Mouse (Mus musculus) urinary bladder, postnatal 25 days (tissue): ENCODE results near the gene Stk24.
"Not testable (repeated sequence)": the region's sequence is repeated elsewhere in the genome, so short reads cannot be mapped to it uniquely, and the experiment has no call there.

Experiments used
- DNase-seq: peaks from one replicate; pipeline ENCODE4 v3.0.0; 2022; ENCODE audit warnings: low spot score

The Stk24 gene

GRCm38 (mm10) chr14:121379827-121380145 lies at the start of gene Stk24:
Gene Stk24 (minus strand): TSS chr14:121380011.
- DNase-seq = no peak

DNA sequence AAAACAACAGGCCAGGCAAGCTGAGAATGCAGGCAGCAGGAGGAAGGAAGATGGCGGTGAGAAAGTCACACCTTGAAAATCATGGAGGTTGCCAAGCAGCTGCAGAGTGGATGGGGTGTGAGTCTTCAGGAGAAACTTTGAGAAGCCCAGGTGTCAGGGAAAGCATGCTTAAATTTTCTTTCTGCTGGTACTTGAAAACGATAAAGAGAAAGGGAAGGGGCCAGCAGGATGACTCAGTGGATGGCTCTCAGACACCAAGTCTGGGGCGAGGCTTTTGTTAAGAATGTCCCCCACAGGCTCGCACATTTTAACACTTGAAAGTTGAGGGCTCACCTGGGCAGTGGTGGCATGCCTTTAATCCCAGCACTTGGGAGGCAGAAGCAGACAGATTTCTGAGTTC lies 48.3 kb upstream of the Stk24 start:
- DNase-seq = no peak

GRCm38 (mm10) chr14:121426743-121427142 lies 46.9 kb upstream of the Stk24 start:
- DNase-seq = no peak

DNA sequence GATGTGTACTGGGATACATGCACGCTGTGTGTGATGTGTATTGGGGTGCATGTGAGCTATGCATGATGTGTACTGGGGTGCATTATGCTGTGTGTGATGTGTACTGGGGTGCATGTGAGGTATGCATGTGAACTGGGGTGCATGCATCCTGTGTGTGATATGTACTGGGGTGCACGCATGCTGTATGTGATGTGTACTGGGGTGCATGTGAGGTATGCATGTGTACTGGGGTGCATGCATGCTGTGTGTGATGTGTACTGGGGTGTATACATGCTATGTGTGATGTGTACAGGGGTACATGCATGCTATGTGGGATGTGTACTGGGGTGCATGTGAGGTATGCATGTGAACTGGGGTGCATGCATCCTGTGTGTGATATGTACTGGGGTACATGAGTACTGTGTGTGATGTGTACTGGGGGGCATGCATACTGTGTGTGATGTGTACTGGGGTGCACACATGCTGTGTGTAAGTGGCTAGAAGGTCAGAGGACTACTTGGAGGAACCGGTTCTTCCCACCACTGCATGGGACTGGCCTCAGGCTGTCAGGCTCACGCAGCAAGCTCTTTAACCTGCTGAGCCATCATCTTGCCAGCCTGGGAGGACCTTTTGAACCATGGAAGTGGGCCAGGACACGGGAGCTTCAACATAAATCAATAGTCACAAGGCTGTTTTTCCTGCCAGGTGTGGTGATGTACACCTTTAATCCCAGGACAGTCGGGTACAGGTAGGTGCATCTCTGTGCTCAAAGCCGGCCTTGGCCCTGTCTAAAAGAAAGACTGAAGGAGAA lies 45.4 kb upstream of the Stk24 start:
- DNase-seq = no peak

GRCm38 (mm10) chr14:121423341-121423751 lies 43.5 kb upstream of the Stk24 start:
- peak; percentile 54 for DNase-seq

DNA sequence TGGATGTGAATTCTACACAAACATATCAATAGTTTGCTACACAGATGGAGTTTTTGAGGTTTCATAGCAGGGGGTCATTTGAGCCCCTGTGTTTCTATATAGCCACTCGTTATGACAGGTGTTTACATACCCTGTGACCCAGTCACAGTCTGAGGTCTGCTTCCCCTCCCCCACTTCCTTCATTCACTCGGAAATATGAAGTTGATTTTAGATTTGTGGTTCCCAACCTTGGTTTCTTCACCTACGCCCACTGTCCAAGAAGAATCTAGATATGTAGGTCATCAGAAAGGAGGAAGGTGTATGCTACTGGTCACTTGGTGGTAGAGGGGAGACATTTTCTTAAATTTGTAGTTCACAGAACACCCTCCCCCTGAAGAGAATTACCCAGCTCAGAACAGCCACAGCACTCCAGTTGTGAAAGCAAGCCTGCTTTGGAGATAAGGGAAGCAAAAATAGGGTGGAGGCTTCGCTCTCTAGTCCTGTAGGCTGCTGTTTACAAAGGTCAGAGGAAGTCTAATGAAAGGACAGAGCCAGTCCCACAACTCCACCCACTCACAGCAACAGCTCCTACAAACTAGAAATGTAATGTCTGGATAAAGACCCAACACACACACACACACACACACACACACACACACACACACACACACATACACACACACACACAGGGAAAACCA lies 43.0 kb upstream of the Stk24 start:
- DNase-seq = no peak

DNA sequence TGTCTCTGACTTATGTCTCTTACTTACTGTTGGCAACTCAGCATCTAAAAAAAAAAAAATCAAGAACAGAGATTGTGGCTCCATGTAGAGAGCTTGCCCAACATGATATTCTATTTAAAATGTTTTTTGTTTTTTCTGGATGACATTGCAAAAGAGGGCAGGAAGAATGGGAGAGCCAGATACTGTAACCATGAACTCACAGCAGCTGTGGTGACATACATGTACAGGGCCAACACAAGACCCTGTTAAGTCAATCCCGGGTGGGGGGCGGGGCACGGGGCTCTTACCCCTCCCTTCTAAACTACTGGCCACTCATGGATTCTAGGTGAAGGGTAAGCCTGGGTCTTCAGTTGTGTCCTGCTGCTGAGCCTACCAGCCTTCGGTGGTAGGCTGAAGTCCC lies 42.2 kb upstream of the Stk24 start:
- no peak for DNase-seq

- DNase-seq = peak; percentile 66
Measured at GRCm38 (mm10) chr14:121417594-121417993, 37.8 kb upstream of the Stk24 start.

GRCm38 (mm10) chr14:121416626-121417319 lies 37.0 kb upstream of the Stk24 start:
- DNase-seq = no peak

- no peak for DNase-seq
Measured at GRCm38 (mm10) chr14:121414635-121415241, 34.9 kb upstream of the Stk24 start.

GRCm38 (mm10) chr14:121413726-121414125 lies 33.9 kb upstream of the Stk24 start:
- not testable (repeated sequence) for DNase-seq

DNA sequence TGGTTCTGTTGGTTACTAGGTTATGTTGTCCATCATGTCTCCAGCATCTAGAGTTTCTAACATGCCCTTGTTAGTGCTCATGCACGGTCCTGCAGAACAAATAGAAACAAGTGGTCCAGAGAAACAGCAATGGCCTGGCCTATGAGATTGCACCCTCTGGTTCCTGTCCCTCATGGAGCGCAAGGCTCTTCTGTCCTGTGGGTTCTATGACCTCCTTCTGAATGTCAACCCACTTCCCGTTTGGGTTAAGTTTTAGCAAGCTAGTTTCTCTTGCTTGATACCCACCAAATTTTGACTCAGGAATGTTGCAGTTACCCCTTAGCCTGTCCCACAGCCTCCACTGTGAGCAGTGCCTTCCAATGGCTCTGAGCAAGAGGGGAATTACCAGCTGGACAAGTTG lies 29.1 kb upstream of the Stk24 start:
- no peak for DNase-seq

GRCm38 (mm10) chr14:121406943-121407342 lies 27.1 kb upstream of the Stk24 start:
- DNase-seq = no peak

DNA sequence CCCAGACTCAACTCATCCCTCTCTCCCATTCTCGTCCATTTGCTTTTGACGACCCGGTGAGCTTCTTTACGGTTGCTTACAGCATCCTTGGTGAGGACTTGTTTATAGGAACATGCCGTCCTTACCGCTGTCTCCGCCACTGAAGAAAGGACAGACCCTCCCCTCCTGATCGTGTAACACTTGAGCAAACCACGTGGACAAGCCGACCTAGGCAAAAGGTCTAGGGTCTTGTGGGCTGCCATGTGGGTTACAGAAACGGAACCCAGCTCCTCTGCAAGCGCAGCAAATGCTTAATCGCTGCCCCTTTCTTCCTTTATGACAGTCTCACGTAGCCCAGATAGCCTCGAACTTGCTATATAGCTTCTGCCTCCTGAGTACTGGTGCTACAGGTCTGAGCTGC lies 25.7 kb upstream of the Stk24 start:
- no peak for DNase-seq

DNA sequence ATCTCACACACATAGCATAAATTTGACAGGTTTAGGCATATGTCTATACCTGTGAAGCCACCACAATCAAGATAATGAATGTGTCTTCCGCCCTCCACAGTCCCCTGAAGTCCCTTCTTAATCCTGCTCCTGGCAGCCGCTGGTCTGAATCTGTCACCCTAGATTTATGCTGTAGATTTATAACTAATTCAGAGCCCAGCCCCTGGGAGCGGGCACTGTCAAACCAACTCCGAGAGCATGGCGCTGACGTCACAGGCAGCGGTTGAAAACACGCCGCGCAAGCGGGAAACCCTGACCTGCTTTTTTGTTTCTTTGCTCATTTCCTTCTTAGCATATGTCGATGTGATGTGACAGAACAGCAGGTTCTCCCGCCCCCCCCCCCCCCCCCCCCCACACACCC lies 25.3 kb upstream of the Stk24 start:
- no peak for DNase-seq

- no peak for DNase-seq
Measured at GRCm38 (mm10) chr14:121399676-121400075, 19.9 kb upstream of the Stk24 start.

- DNase-seq = no peak
Measured at GRCm38 (mm10) chr14:121397471-121397870, 17.7 kb upstream of the Stk24 start.

DNA sequence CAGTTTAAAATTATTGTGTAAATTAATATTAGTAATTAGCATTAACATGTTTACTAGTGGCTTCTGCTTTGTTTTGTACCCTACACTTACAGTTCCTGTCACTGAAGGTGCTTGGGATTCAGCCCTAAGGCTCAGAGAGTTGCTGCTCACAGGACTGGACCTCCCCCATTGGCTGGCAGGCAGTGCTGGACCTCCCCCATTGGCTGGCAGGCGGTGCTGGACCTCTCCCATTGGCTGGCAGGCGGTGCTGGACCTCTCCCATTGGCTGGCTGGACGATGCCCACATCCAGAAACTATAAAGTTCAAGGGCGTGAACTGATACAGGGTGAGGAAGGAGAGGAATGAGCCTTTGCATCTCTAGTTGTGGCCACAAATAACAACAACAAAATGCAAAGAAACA lies 15.3 kb upstream of the Stk24 start:
- DNase-seq = no peak

DNA sequence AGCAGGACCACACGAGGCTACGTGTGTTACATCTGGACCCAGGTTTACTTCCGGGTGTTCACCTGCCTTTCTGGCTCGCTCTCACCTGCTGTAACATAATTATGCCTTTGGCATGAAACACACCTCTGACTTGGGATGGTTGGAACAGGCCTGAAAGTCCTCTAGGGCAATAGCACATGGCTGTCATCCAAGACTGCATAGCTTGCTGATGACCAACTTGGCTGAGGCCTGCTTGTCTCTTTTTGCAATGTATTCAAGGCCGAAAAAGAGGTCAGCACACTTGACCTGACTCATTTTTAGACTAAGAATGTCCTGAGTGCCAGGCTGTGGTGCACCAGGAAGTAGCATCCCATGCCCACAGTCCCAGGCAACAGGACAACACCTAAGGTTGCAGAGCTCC lies 12.1 kb upstream of the Stk24 start:
- DNase-seq = peak; percentile 52

DNA sequence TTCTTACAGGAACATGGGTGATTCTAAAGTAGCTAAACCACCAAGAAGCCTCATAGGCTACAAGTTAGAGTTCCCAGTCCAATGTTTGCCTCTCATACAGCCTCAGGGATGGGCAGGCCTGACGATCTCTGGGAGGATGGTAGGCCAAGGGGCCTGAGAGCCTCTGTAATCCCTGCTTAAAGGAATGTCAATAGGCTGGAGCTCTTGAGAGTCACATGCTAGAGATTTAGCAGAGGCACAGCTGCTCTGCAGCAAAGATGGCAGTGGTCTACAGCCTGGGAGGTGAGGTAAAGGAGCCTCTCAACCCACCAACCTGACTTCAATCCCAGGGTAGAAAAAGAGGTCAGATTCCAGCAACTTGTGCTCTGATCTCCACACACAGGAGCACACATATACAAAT lies 7.9 kb upstream of the Stk24 start:
- no peak for DNase-seq

- DNase-seq = no peak
Measured at GRCm38 (mm10) chr14:121385440-121385839, 5.6 kb upstream of the Stk24 start.

DNA sequence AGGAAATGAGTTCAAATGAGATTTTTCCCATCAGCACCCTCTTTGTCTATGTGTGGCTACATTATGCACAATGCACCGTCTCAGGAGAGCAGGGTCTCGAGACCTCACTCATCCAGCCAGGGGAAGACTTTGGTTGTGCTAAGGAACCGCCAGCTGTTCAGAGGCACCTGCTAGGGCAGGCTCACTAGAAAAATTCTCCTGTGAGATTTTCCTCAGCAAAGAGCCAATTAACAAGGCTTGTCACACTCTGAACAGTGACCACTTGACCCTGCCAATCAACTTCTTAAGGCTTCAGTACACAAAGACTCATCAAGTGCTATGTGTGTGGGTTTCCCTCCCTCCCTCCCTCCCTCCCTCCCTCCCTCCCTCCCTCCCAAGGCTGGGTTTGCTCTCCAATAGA lies 4.0 kb upstream of the Stk24 start:
- DNase-seq = no peak
